Mouse (Mus musculus): ENCODE results near the gene Sntg2. TPM values are rescaled to one million over a fixed set of nuclear protein-coding genes. Genes with fewer than 3 reads are reported as not detected.

Sntg2 gene
- total RNA-seq, 1 experiment = not detected

GRCm38 (mm10) chr12:30336301-30336700, 36.9 kb downstream of the Sntg2 start:
- H3K27ac ChIP-seq (ENCODE audit: insufficient read depth, low read depth, low read length, poor library complexity, severe bottlenecking) = no peak overlapping the region
- TF ChIP-seq MAFK (IDR thresholded peaks at IDR 0.05; ENCODE audit: insufficient read depth, low read depth, low read length) (no peak), ZC3H11A (IDR thresholded peaks at IDR 0.05; ENCODE audit: borderline replicate concordance, low read depth, low read length) (no peak), CHD2 (IDR thresholded peaks at IDR 0.05; ENCODE audit: low read depth, low read length) (no peak), HCFC1 (IDR thresholded peaks at IDR 0.05; ENCODE audit: borderline replicate concordance, insufficient read depth, low read length) (no peak), ZNF384 (IDR thresholded peaks at IDR 0.05; ENCODE audit: low read depth, low read length) (no peak)
- in situ Hi-C loops (cut with MboI; ENCODE audit: low sequenced_read_pairs in 2 of 2, unreplicated experiment in 2 of 2) = no loop called here
- no peaks in the 10 kb centered on the region for H3K4me1 ChIP-seq (ENCODE audit: control insufficient read depth in 2 of 2, insufficient read depth in 2 of 2, low read length in 2 of 2, poor library complexity in 1 of 2)
- H3K36me3 ChIP-seq (ENCODE audit: control insufficient read depth, insufficient read depth, low read length, poor library complexity, severe bottlenecking) = no peaks in the 10 kb centered on the region
- no peak for DNase-seq (ENCODE audit: low read depth, low spot score)
- no peaks in the 10 kb centered on the region for H3K9me3 ChIP-seq (ENCODE audit: control insufficient read depth, insufficient read depth, low read depth, low read length)
- no peak overlapping the region for H3K9ac ChIP-seq (ENCODE audit: insufficient read depth, low read depth, low read length, poor library complexity, severe bottlenecking)
- no peak overlapping the region for H3K4me3 ChIP-seq (ENCODE audit: insufficient read depth in 1 of 2, low read depth in 1 of 2, low read length in 2 of 2, poor library complexity in 1 of 2, severe bottlenecking in 1 of 2)

- Histone ChIP-seq H3K4me1 (ENCODE audit: control insufficient read depth in 2 of 2, insufficient read depth in 2 of 2, low read length in 2 of 2, poor library complexity in 1 of 2) (no peaks in the 10 kb centered on the region), H3K9ac (ENCODE audit: insufficient read depth, low read depth, low read length, poor library complexity, severe bottlenecking) (no peak overlapping the region), H3K36me3 (ENCODE audit: control insufficient read depth, insufficient read depth, low read length, poor library complexity, severe bottlenecking) (no peaks in the 10 kb centered on the region), H3K27ac (ENCODE audit: insufficient read depth, low read depth, low read length, poor library complexity, severe bottlenecking) (no peak overlapping the region), H3K4me3 (ENCODE audit: insufficient read depth in 1 of 2, low read depth in 1 of 2, low read length in 2 of 2, poor library complexity in 1 of 2, severe bottlenecking in 1 of 2) (no peak overlapping the region), H3K9me3 (ENCODE audit: control insufficient read depth, insufficient read depth, low read depth, low read length) (no peaks in the 10 kb centered on the region)
- in situ Hi-C loops (cut with MboI; ENCODE audit: low sequenced_read_pairs in 2 of 2, unreplicated experiment in 2 of 2) = no loop called here
- TF ChIP-seq ZC3H11A (IDR thresholded peaks at IDR 0.05; ENCODE audit: borderline replicate concordance, low read depth, low read length) (no peak), ZNF384 (IDR thresholded peaks at IDR 0.05; ENCODE audit: low read depth, low read length) (no peak), MAFK (IDR thresholded peaks at IDR 0.05; ENCODE audit: insufficient read depth, low read depth, low read length) (no peak)
- DNase-seq (ENCODE audit: low read depth, low spot score) = no peak
Observed at GRCm38 (mm10) chr12:30334502-30334901, 38.7 kb downstream of the Sntg2 start.

GRCm38 (mm10) chr12:30317971-30318370, 55.2 kb downstream of the Sntg2 start:
- in situ Hi-C loops (cut with MboI; ENCODE audit: low sequenced_read_pairs in 2 of 2, unreplicated experiment in 2 of 2) = no loop called here
- Histone ChIP-seq H3K9me3 (ENCODE audit: control insufficient read depth, insufficient read depth, low read depth, low read length) (no peaks in the 10 kb centered on the region), H3K27ac (ENCODE audit: insufficient read depth, low read depth, low read length, poor library complexity, severe bottlenecking) (no peak overlapping the region), H3K9ac (ENCODE audit: insufficient read depth, low read depth, low read length, poor library complexity, severe bottlenecking) (no peak overlapping the region), H3K36me3 (ENCODE audit: control insufficient read depth, insufficient read depth, low read length, poor library complexity, severe bottlenecking) (no peaks in the 10 kb centered on the region), H3K4me1 (ENCODE audit: control insufficient read depth in 2 of 2, insufficient read depth in 2 of 2, low read length in 2 of 2, poor library complexity in 1 of 2) (no peaks in the 10 kb centered on the region), H3K4me3 (ENCODE audit: insufficient read depth in 1 of 2, low read depth in 1 of 2, low read length in 2 of 2, poor library complexity in 1 of 2, severe bottlenecking in 1 of 2) (no peak overlapping the region)
- DNase-seq (ENCODE audit: low read depth, low spot score) = no peak
- no peak for TF ChIP-seq HCFC1 (IDR thresholded peaks at IDR 0.05; ENCODE audit: borderline replicate concordance, insufficient read depth, low read length)
- no peak for TF ChIP-seq CHD2 (IDR thresholded peaks at IDR 0.05; ENCODE audit: low read depth, low read length)
- no peak for TF ChIP-seq MAFK (IDR thresholded peaks at IDR 0.05; ENCODE audit: insufficient read depth, low read depth, low read length)
- TF ChIP-seq ZNF384 (IDR thresholded peaks at IDR 0.05; ENCODE audit: low read depth, low read length) = no peak
- TF ChIP-seq ZC3H11A (IDR thresholded peaks at IDR 0.05; ENCODE audit: borderline replicate concordance, low read depth, low read length) = no peak

GRCm38 (mm10) chr12:30313021-30313420, 60.2 kb downstream of the Sntg2 start:
- Histone ChIP-seq H3K4me3 (ENCODE audit: insufficient read depth in 1 of 2, low read depth in 1 of 2, low read length in 2 of 2, poor library complexity in 1 of 2, severe bottlenecking in 1 of 2) (no peak overlapping the region), H3K27ac (ENCODE audit: insufficient read depth, low read depth, low read length, poor library complexity, severe bottlenecking) (no peak overlapping the region), H3K4me1 (ENCODE audit: control insufficient read depth in 2 of 2, insufficient read depth in 2 of 2, low read length in 2 of 2, poor library complexity in 1 of 2) (no peaks in the 10 kb centered on the region), H3K36me3 (ENCODE audit: control insufficient read depth, insufficient read depth, low read length, poor library complexity, severe bottlenecking) (no peaks in the 10 kb centered on the region), H3K9me3 (ENCODE audit: control insufficient read depth, insufficient read depth, low read depth, low read length) (no peaks in the 10 kb centered on the region), H3K9ac (ENCODE audit: insufficient read depth, low read depth, low read length, poor library complexity, severe bottlenecking) (no peak overlapping the region)
- no peak for DNase-seq (ENCODE audit: low read depth, low spot score)
- TF ChIP-seq HCFC1 (IDR thresholded peaks at IDR 0.05; ENCODE audit: borderline replicate concordance, insufficient read depth, low read length) = no peak
- TF ChIP-seq ZNF384 (IDR thresholded peaks at IDR 0.05; ENCODE audit: low read depth, low read length) = no peak
- TF ChIP-seq ZC3H11A (IDR thresholded peaks at IDR 0.05; ENCODE audit: borderline replicate concordance, low read depth, low read length) = no peak
- no peak for TF ChIP-seq CHD2 (IDR thresholded peaks at IDR 0.05; ENCODE audit: low read depth, low read length)
- TF ChIP-seq MAFK (IDR thresholded peaks at IDR 0.05; ENCODE audit: insufficient read depth, low read depth, low read length) = no peak
- in situ Hi-C loops (cut with MboI; ENCODE audit: low sequenced_read_pairs in 2 of 2, unreplicated experiment in 2 of 2) = no loop called here

Data from ES-E14 (cell line).